Mouse (Mus musculus): Measurements from ENCODE around the gene Stx19.

Gene Stx19

GRCm38 (mm10) chr16:62852464-62853252, 38.2 kb downstream of the Stx19 start:
- no peak for DNase-seq (ENCODE audit: low spot score in 2 of 2)

- no peak for DNase-seq (ENCODE audit: low spot score in 2 of 2)
Measured at GRCm38 (mm10) chr16:62853611-62854126, 39.2 kb downstream of the Stx19 start.

GRCm38 (mm10) chr16:62854191-62855068, 40.0 kb downstream of the Stx19 start, which contains the start of gene Pros1:
Pros1 (plus strand) TSS chr16:62854307.
- no peak for DNase-seq (ENCODE audit: low spot score in 2 of 2)

GRCm38 (mm10) chr16:62855385-62855784, 40.9 kb downstream of the Stx19 start:
- no peak for DNase-seq (ENCODE audit: low spot score in 2 of 2)

- no peak for DNase-seq (ENCODE audit: low spot score in 2 of 2)
Measured at GRCm38 (mm10) chr16:62856273-62856672, 41.8 kb downstream of the Stx19 start.

GRCm38 (mm10) chr16:62857498-62857897, 43.0 kb downstream of the Stx19 start:
- no peak for DNase-seq (ENCODE audit: low spot score in 2 of 2)

- no peak for DNase-seq (ENCODE audit: low spot score in 2 of 2)
Measured at GRCm38 (mm10) chr16:62858018-62858417, 43.5 kb downstream of the Stx19 start.

- DNase-seq (ENCODE audit: low spot score in 2 of 2), result no peak
Measured at GRCm38 (mm10) chr16:62860140-62860539, 45.7 kb downstream of the Stx19 start.

- DNase-seq (ENCODE audit: low spot score in 2 of 2), result no peak
Measured at GRCm38 (mm10) chr16:62861455-62861854, 47.0 kb downstream of the Stx19 start.

- no peak for DNase-seq (ENCODE audit: low spot score in 2 of 2)
Measured at GRCm38 (mm10) chr16:62872688-62873117, 58.2 kb downstream of the Stx19 start.

- DNase-seq (ENCODE audit: low spot score in 2 of 2), result no peak
Measured at GRCm38 (mm10) chr16:62873180-62873579, 58.7 kb downstream of the Stx19 start.
